Mouse (Mus musculus) heart, embryonic 14.5 days (tissue): ENCODE data around the gene Adamtsl1. TPM values are rescaled to one million over a fixed set of nuclear protein-coding genes. Genes with fewer than 3 reads are reported as not detected.

ENCODE experiments used
- ATAC-seq: fragments of 200-750 bp; cut with Nextera tagmentation; 2 replicates; pipeline ENCODE4 v1.8.0; 2017; ENCODE audit warnings: low read depth, moderate TSS enrichment; ENCODE audit not compliant: insufficient number of reproducible peaks, insufficient read depth, low FRiP score
- H3K27ac ChIP-seq, 2 experiments: fragments of 200-500 bp in 1 of 2; fragments of 300-500 bp in 1 of 2; sonication (generic) in 1 of 2; replicated peaks in 1 of 2; 2 replicates each; pipeline ENCODE4 v1.5.1; 2012 to 2014; ENCODE audit warnings: low read depth in 2 of 2, low read length in 2 of 2, control low read depth in 1 of 2, mild to moderate bottlenecking in 1 of 2, mixed read lengths in 1 of 2; ENCODE audit not compliant: control insufficient read depth in 1 of 2, insufficient read depth in 1 of 2
- H3K27me3 ChIP-seq: fragments of 300-500 bp; sonication (generic); 2 replicates; pipeline ENCODE4 v1.6.1; 2014; ENCODE audit warnings: mild to moderate bottlenecking, low read length, control low read depth; ENCODE audit not compliant: control insufficient read depth, insufficient read depth
- H3K36me3 ChIP-seq: fragments of 300-500 bp; sonication (generic); 2 replicates; pipeline ENCODE4 v1.6.1; 2014; ENCODE audit warnings: mild to moderate bottlenecking, control low read depth, low read length, mixed read lengths; ENCODE audit not compliant: control insufficient read depth, insufficient read depth
- H3K4me1 ChIP-seq, 2 experiments: fragments of 200-500 bp in 1 of 2; fragments of 300-500 bp in 1 of 2; sonication (generic) in 1 of 2; 2 replicates each; pipeline ENCODE4 v1.6.1; 2012 to 2014; ENCODE audit warnings: low read length in 2 of 2, control low read depth in 1 of 2, mixed read lengths in 1 of 2; ENCODE audit not compliant: control insufficient read depth in 2 of 2, insufficient read depth in 2 of 2
- H3K4me2 ChIP-seq: fragments of 300-500 bp; sonication (generic); 2 replicates; pipeline ENCODE4 v1.6.1; 2014; ENCODE audit warnings: mild to moderate bottlenecking, low read length
- H3K4me3 ChIP-seq, 2 experiments: fragments of 200-500 bp in 1 of 2; fragments of 300-500 bp in 1 of 2; sonication (generic) in 1 of 2; 2 replicates each; pipeline ENCODE4 v1.5.1; 2012 to 2014; ENCODE audit warnings: low read length in 2 of 2, mild to moderate bottlenecking in 2 of 2, control low read depth in 1 of 2, low read depth in 1 of 2, moderate library complexity in 1 of 2; ENCODE audit not compliant: control insufficient read depth in 1 of 2, insufficient read depth in 1 of 2
- H3K9ac ChIP-seq: fragments of 300-500 bp; sonication (generic); 2 replicates; pipeline ENCODE4 v1.6.1; 2014; ENCODE audit warnings: mild to moderate bottlenecking, low read length
- H3K9me3 ChIP-seq: fragments of 300-500 bp; sonication (generic); 2 replicates; pipeline ENCODE4 v1.6.1; 2016; ENCODE audit warnings: low read length, control low read depth; ENCODE audit not compliant: control insufficient read depth
- WGBS: fragments of 180-500 bp; shearing (Covaris S2); extraction: QIAGEN DNeasy Blood & Tissue Kit; methylation state at CpG from one replicate; pipeline ENCODE4 v1.1.7; 2014; 5-methylcytosine and 5-hydroxymethylcytosine counted together
- polyA plus RNA-seq: library from polyadenylated mRNA; unstranded; fragments of >200 nt; fragmentation: Nextera tagmentation; extraction: Ambion mirVana; gene quantifications from 2 replicates; pipeline ENCODE4 v1.2.1, GENCODE M21; 2014

The Adamtsl1 gene
- polyA plus RNA-seq, 1 experiment from 2014 or later: 16.2 TPM

DNA sequence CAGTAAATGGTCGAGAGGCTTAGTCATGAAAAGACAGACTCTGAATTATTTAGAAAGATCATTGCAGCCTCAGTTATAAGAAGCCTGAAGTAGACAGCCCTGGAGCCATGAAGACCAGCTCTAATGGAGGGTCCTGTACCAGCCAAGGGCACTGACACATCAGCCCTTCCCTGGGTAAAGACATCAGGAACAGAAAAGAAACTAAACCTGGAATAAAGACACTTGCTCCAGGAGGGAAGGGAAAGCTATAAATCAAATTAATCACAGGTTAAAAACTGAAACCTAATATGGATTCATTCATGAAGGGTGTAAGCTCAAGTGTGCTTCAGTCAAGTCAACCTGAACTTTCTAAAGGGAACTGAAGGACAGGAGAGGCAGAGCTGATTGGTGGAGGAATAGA lies 645.4 kb downstream of the Adamtsl1 start:
- H3K4me1 ChIP-seq: no peaks in the 10 kb centered on the region
- H3K27ac ChIP-seq: no peak overlapping the region
- ATAC-seq: no peak
- WGBS: 46% methylated on average over 1 of the region's 1 CpGs
- H3K36me3 ChIP-seq: no peaks in the 10 kb centered on the region
- H3K27me3 ChIP-seq: no peaks in the 10 kb centered on the region
- H3K9ac ChIP-seq: no peak overlapping the region
- H3K9me3 ChIP-seq: no peaks in the 10 kb centered on the region
- no peak overlapping the region for H3K4me2 ChIP-seq
- H3K4me3 ChIP-seq: no peak overlapping the region

GRCm38 (mm10) chr4:86170763-86171162 lies 656.8 kb downstream of the Adamtsl1 start:
- Histone ChIP-seq H3K27me3 (no peaks in the 10 kb centered on the region), H3K9ac (no peak overlapping the region), H3K4me1 (peaks cover 0 to 6% of the 10 kb centered on the region in 2 experiments; a peak in 2 of 4 replicates), H3K9me3 (no peaks in the 10 kb centered on the region), H3K27ac (no peak overlapping the region), H3K36me3 (no peaks in the 10 kb centered on the region), H3K4me2 (no peak overlapping the region), H3K4me3 (no peak overlapping the region)
- 87% methylated on average over 10 of the region's 10 CpGs for WGBS
- no peak for ATAC-seq

DNA sequence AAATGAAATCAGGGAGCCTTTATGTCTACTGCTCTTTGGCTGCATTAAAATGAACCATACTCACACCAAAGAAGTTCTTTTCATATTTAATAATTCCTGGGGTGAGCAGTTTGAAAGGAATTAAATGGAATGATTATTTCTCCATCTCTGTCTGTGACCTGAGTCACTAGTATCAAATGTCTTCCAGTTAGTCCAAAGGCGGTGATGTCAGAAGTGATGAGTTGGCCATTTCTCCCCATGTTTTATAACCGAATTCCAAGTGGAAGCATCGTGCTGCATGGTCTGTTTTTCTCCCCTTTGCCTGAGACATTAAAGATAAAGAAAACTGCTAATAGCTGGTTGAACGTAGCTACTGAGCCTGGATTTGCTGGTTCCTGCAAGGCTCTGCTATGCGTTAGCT lies 657.5 kb downstream of the Adamtsl1 start:
- no peaks in the 10 kb centered on the region for H3K27me3 ChIP-seq
- no peak overlapping the region for H3K9ac ChIP-seq
- H3K4me3 ChIP-seq: no peak overlapping the region
- H3K4me1 ChIP-seq: peaks cover 0 to 6% of the 10 kb centered on the region in 2 experiments; a peak in 2 of 4 replicates
- ATAC-seq: no peak
- H3K4me2 ChIP-seq: no peak overlapping the region
- H3K9me3 ChIP-seq: no peaks in the 10 kb centered on the region
- no peaks in the 10 kb centered on the region for H3K36me3 ChIP-seq
- H3K27ac ChIP-seq: no peak overlapping the region
- WGBS: 64% methylated on average over 5 of the region's 5 CpGs

GRCm38 (mm10) chr4:86177471-86177870 lies 663.5 kb downstream of the Adamtsl1 start:
- Histone ChIP-seq H3K4me2 (no peak overlapping the region), H3K4me1 (peaks cover 2 to 6% of the 10 kb centered on the region in 2 experiments), H3K27ac (no peak overlapping the region), H3K27me3 (no peaks in the 10 kb centered on the region), H3K9me3 (no peaks in the 10 kb centered on the region), H3K9ac (no peak overlapping the region), H3K4me3 (no peak overlapping the region), H3K36me3 (no peaks in the 10 kb centered on the region)
- no peak for ATAC-seq
- 82% methylated on average over 6 of the region's 6 CpGs for WGBS

GRCm38 (mm10) chr4:86178116-86178515 lies 664.1 kb downstream of the Adamtsl1 start:
- H3K4me1 ChIP-seq: peaks cover 2 to 6% of the 10 kb centered on the region in 2 experiments
- H3K36me3 ChIP-seq: no peaks in the 10 kb centered on the region
- no peaks in the 10 kb centered on the region for H3K27me3 ChIP-seq
- no peak overlapping the region for H3K4me3 ChIP-seq
- no peak overlapping the region for H3K9ac ChIP-seq
- ATAC-seq: no peak
- WGBS: 79% methylated on average over 14 of the region's 14 CpGs
- H3K9me3 ChIP-seq: no peaks in the 10 kb centered on the region
- H3K4me2 ChIP-seq: no peak overlapping the region
- H3K27ac ChIP-seq: no peak overlapping the region

GRCm38 (mm10) chr4:86183701-86184173 lies 669.8 kb downstream of the Adamtsl1 start:
- H3K4me2 ChIP-seq: no peak overlapping the region
- H3K27ac ChIP-seq: no peak overlapping the region
- no peak for ATAC-seq
- H3K4me1 ChIP-seq: peaks cover 4% of the 10 kb centered on the region in 2 experiments; a peak in 3 of 4 replicates
- no peaks in the 10 kb centered on the region for H3K9me3 ChIP-seq
- no peaks in the 10 kb centered on the region for H3K36me3 ChIP-seq
- WGBS: 69% methylated on average over 1 of the region's 1 CpGs
- no peaks in the 10 kb centered on the region for H3K27me3 ChIP-seq
- H3K9ac ChIP-seq: no peak overlapping the region
- H3K4me3 ChIP-seq: no peak overlapping the region

DNA sequence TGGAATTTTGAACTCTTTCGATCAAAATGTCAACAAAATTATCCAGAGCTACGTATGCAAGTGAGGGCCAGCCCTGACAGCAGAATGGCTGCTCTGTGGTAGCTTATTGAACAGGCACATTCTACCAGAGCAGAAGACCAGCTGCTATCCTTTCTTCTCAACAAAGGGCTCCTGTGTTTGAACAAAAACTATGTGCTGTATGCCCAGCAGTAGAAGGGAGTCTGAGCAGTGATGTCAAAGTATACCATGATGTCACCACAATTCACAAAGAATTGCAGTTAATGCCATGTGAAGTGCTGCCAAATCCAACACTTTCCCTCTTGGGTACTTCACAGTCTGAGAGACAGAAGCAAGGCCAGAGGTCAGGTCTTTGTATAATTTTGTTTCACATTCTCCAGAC lies 675.9 kb downstream of the Adamtsl1 start:
- no peaks in the 10 kb centered on the region for H3K9me3 ChIP-seq
- no peaks in the 10 kb centered on the region for H3K27me3 ChIP-seq
- no peaks in the 10 kb centered on the region for H3K36me3 ChIP-seq
- H3K4me1 ChIP-seq: peaks cover 0 to 9% of the 10 kb centered on the region in 2 experiments; a peak in 2 of 4 replicates
- no peak overlapping the region; a peak in 1 of 4 replicates for H3K27ac ChIP-seq
- no peak overlapping the region for H3K4me2 ChIP-seq
- WGBS: 77% methylated on average over 2 of the region's 2 CpGs
- H3K9ac ChIP-seq: no peak overlapping the region
- ATAC-seq: no peak
- H3K4me3 ChIP-seq: no peak overlapping the region

GRCm38 (mm10) chr4:86191195-86191594 lies 677.2 kb downstream of the Adamtsl1 start:
- Histone ChIP-seq H3K9ac (no peak overlapping the region), H3K4me2 (no peak overlapping the region), H3K27me3 (no peaks in the 10 kb centered on the region), H3K4me3 (no peak overlapping the region), H3K4me1 (peaks cover 0 to 9% of the 10 kb centered on the region in 2 experiments; a peak in 2 of 4 replicates), H3K36me3 (no peaks in the 10 kb centered on the region), H3K27ac (no peak overlapping the region), H3K9me3 (no peaks in the 10 kb centered on the region)
- ATAC-seq: no peak
- 82% methylated on average over 5 of the region's 5 CpGs for WGBS
